In the genomic region with DNA sequence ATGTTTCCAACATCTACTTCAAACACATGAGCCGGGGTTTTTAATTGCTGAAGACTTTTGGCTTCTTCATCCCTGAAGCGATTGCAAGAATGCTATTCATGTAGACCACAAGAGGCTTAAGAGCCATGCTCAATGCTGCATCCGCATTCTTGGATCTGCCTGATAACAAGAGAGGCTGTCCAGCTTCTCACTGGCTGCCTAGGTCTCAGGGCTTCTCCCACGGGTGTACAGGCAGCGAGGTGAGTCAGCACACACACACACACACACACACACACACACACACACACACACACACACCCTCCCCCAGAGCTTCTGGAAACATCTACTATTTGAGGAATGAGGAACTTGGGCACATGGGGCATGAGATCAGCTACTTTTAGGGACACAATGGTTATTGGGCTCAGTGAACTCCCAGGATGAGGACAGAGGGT, we compare ENCODE assay signal across 12 mouse cellular contexts.
DNase-seq lines count a peak whose midpoint lies in the region; ATAC-seq and TF ChIP-seq lines count a peak whose summit lies in the region.
"Had no signal": no experiment of that assay in that cellular context is flagged by ENCODE, and none has a peak within 500 bp of the region (broad histone marks: within the 10 kb centered on the region; RNA-seq: fewer than 3 reads in every experiment).

No protein-coding gene starts in this region.

- H3K4me1 ChIP-seq in liver, adult 2 months (ENCODE audit: control insufficient read depth, insufficient read depth, low read length) = no peaks in the 10 kb centered on the region
- H3K4me1 ChIP-seq in liver, embryonic 11.5 days (replicated peaks; ENCODE audit: control insufficient read depth, insufficient read depth, low read length) = no peaks in the 10 kb centered on the region
- H3K4me1 ChIP-seq in stomach, embryonic 15.5 days = peaks cover 8% of the 10 kb centered on the region; the same call in 1 of the 2 replicates
- H3K4me1 ChIP-seq in midbrain, embryonic 15.5 days = peaks cover 7% of the 10 kb centered on the region

- no peak for TF ChIP-seq CTCF in liver, adult 2 months (IDR thresholded peaks at IDR 0.05; ENCODE audit: low read depth, low read length)

- no peaks in the 10 kb centered on the region for H3K36me3 ChIP-seq in liver, adult 2 months (ENCODE audit: control insufficient read depth, insufficient read depth, low read length)
- no peaks in the 10 kb centered on the region for H3K36me3 ChIP-seq in liver, embryonic 11.5 days (ENCODE audit: control insufficient read depth, insufficient read depth, low read length)
- no peaks in the 10 kb centered on the region for H3K36me3 ChIP-seq in stomach, embryonic 15.5 days
- H3K36me3 ChIP-seq in midbrain, embryonic 15.5 days (replicated peaks) = no peaks in the 10 kb centered on the region
- H3K36me3 ChIP-seq: embryonic facial prominence, embryonic 12.5 days; G1E had no signal

- peak; percentile 1 for DNase-seq in liver, adult 2 months (ENCODE audit: extremely low read depth, low read depth, low spot score)
- no peak for DNase-seq in liver, embryonic 11.5 days (ENCODE audit: low spot score)
- peak; percentile 28 for DNase-seq in heart, adult 8-10 months (ENCODE audit: low spot score)
- peak; percentile 56 for DNase-seq in kidney, postnatal 10 days
- DNase-seq in adrenal gland, postnatal 25 days = no peak
- no peak for DNase-seq in thymus, adult 18-20 months

- no peak overlapping the region for H3K4me3 ChIP-seq in liver, adult 2 months (ENCODE audit: insufficient read depth, low read depth, low read length)
- no peak overlapping the region for H3K4me3 ChIP-seq in liver, embryonic 11.5 days (ENCODE audit: low read depth, low read length)
- no peak overlapping the region for H3K4me3 ChIP-seq in stomach, embryonic 15.5 days (replicated peaks)
- H3K4me3 ChIP-seq in midbrain, embryonic 15.5 days = no peak overlapping the region
- H3K4me3 ChIP-seq: embryonic facial prominence, embryonic 12.5 days had no signal

- H3K27me3 ChIP-seq in liver, adult 2 months (ENCODE audit: control insufficient read depth, insufficient read depth, low read length) = no peaks in the 10 kb centered on the region
- H3K27me3 ChIP-seq in liver, embryonic 11.5 days (replicated peaks; ENCODE audit: control insufficient read depth, insufficient read depth, low read length) = no peaks in the 10 kb centered on the region
- no peaks in the 10 kb centered on the region for H3K27me3 ChIP-seq in stomach, embryonic 15.5 days (replicated peaks)
- H3K27me3 ChIP-seq in midbrain, embryonic 15.5 days (replicated peaks) = no peaks in the 10 kb centered on the region
- H3K27me3 ChIP-seq: embryonic facial prominence, embryonic 12.5 days had no signal

- H3K9me3 ChIP-seq in liver, embryonic 11.5 days (ENCODE audit: control insufficient read depth, low read length) = no peaks in the 10 kb centered on the region
- H3K9me3 ChIP-seq in stomach, embryonic 15.5 days = no peaks in the 10 kb centered on the region
- no peaks in the 10 kb centered on the region for H3K9me3 ChIP-seq in midbrain, embryonic 15.5 days
- H3K9me3 ChIP-seq: embryonic facial prominence, embryonic 12.5 days had no signal

- no peak overlapping the region for H3K27ac ChIP-seq in liver, adult 2 months (replicated peaks; ENCODE audit: insufficient read depth, low read depth, low read length)
- no peak overlapping the region for H3K27ac ChIP-seq in liver, embryonic 11.5 days (ENCODE audit: low read depth, low read length)
- no peak overlapping the region for H3K27ac ChIP-seq in stomach, embryonic 15.5 days
- H3K27ac ChIP-seq in midbrain, embryonic 15.5 days = no peak overlapping the region
- H3K27ac ChIP-seq: embryonic facial prominence, embryonic 12.5 days; hindbrain, embryonic 14.5 days; liver, embryonic 14.5 days had no signal

- no peak for ATAC-seq in liver, embryonic 11.5 days (replicated peaks; ENCODE audit: low FRiP score)
- peak; percentile 31; the same call in 1 of the 2 replicates for ATAC-seq in stomach, embryonic 15.5 days (ENCODE audit: insufficient read depth, low FRiP score, low read depth)
- no peak for ATAC-seq in midbrain, embryonic 15.5 days (replicated peaks)

- no peaks in the 10 kb centered on the region for H3K79me2 ChIP-seq in liver, adult 2 months (ENCODE audit: control insufficient read depth, insufficient read depth, low read length)

- 67% methylated on average over 5 of the region's 5 CpGs for WGBS in liver, adult 2 months
- WGBS in liver, embryonic 11.5 days = 54% methylated on average over 5 of the region's 5 CpGs
- WGBS in stomach, embryonic 15.5 days = 53% methylated on average over 5 of the region's 5 CpGs
- 52% methylated on average over 5 of the region's 5 CpGs for WGBS in midbrain, embryonic 15.5 days

- no peak for TF ChIP-seq POLR2A in liver, adult 2 months (IDR thresholded peaks at IDR 0.05; ENCODE audit: extremely low read depth, insufficient read depth, low read length)

- no peak overlapping the region for H3K9ac ChIP-seq in liver, adult 2 months (ENCODE audit: low read depth, low read length)
- H3K9ac ChIP-seq in liver, embryonic 11.5 days (ENCODE audit: low read depth, low read length) = no peak overlapping the region
- H3K9ac ChIP-seq in stomach, embryonic 15.5 days = no peak overlapping the region
- H3K9ac ChIP-seq in midbrain, embryonic 15.5 days = no peak overlapping the region
- H3K9ac ChIP-seq: embryonic facial prominence, embryonic 12.5 days; hindbrain, embryonic 14.5 days; liver, embryonic 14.5 days had no signal

- H3K4me2 ChIP-seq in liver, embryonic 11.5 days = no peak overlapping the region
- no peak overlapping the region for H3K4me2 ChIP-seq in stomach, embryonic 15.5 days
- H3K4me2 ChIP-seq in midbrain, embryonic 15.5 days = no peak overlapping the region
- H3K4me2 ChIP-seq: embryonic facial prominence, embryonic 12.5 days; hindbrain, embryonic 14.5 days had no signal

Comparison
In these comparisons a context has a peak if more than half of its experiments do, and no peak if none do; other contexts are left out.
1. DNase-seq: peak in liver, adult 2 months (single experiment), heart, adult 8-10 months (single experiment) and kidney, postnatal 10 days (single experiment); none in liver, embryonic 11.5 days (single experiment), adrenal gland, postnatal 25 days (single experiment) and thymus, adult 18-20 months (0 of 2).